Mouse (Mus musculus): Measurements from ENCODE around the gene Zfp160.
"Not testable (repeated sequence)": the region's sequence is repeated elsewhere in the genome, so short reads cannot be mapped to it uniquely, and the experiment has no call there.

Zfp160 gene

GRCm38 (mm10) chr17:21008382-21009331, at the start of gene Zfp160:
Zfp160 (plus strand) TSS chr17:21008903.
- peak; percentile 99 for ATAC-seq (ENCODE audit: insufficient number of reproducible peaks, low FRiP score, low TSS enrichment)

DNA sequence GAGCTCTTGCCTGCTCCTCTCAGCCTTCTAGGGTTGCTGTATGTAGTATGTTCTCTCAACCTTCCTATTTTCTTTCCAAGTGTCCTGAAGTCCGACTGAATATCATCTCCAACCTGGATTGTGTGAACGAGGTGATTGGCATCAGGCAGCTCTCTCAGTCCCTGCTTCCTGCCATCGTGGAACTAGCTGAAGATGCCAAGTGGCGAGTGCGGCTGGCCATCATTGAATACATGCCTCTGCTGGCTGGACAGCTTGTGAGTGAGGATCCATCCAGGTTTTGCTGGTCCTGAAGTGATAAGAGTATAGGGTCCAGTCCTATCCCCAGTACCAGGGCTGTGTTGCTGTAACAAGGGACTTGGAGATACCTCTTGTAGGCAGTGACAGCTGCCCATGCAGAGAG, 48.3 kb upstream of the Zfp160 start:
- no peak for ATAC-seq (ENCODE audit: insufficient number of reproducible peaks, low FRiP score, low TSS enrichment)

GRCm38 (mm10) chr17:20965421-20965820, 43.3 kb upstream of the Zfp160 start:
- ATAC-seq (ENCODE audit: insufficient number of reproducible peaks, low FRiP score, low TSS enrichment) = no peak

- no peak for ATAC-seq (ENCODE audit: insufficient number of reproducible peaks, low FRiP score, low TSS enrichment)
These were observed 42.0 kb upstream of the Zfp160 start for GRCm38 (mm10) chr17:20966681-20967080.

DNA sequence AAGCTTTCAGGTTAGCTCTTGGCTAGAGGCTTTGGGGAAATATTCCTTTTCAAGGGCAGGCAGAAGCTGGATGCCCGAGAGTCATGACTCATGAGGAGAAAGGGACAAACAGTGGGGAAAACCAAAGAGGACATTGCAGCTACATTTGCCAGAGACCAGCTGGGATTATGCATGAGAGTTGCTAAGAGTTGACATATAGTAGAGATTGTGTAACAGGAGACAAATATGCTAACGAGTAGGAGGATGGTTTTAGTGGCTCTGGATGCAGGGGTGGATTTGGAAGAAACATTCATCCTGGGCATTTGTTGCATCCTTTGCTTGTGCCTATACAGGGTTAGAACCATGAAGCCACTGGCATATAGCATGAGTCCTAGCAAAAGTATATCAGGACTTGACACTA, 15.0 kb upstream of the Zfp160 start:
- no peak for ATAC-seq (ENCODE audit: insufficient number of reproducible peaks, low FRiP score, low TSS enrichment)

DNA sequence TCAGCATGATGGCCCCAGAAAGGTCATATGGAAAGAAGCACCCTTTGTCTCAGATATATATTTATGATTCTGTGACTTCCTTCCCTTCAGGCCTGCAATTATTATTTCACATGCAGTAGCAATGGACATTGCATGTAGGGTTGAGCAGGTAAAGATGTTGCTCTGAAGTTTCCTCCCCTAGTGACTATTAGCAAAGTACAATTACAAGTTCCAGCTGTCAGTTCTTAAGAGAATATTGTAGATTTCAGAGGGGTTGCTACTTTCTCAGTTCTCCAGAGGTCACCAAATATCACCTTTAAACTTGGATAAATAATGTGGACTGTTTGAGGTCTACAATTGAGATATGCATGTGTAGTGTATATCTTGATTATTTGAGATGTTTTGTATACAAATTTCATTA, 12.3 kb upstream of the Zfp160 start, which contains the start of gene Vmn1r233:
Gene Vmn1r233 (minus strand): TSS at position 101 of the 400 bp plus-strand sequence.
- ATAC-seq (ENCODE audit: insufficient number of reproducible peaks, low FRiP score, low TSS enrichment) = no peak

- no peak for ATAC-seq (ENCODE audit: insufficient number of reproducible peaks, low FRiP score, low TSS enrichment)
These were observed 1.0 kb downstream of the Zfp160 start for GRCm38 (mm10) chr17:21009726-21010125.

DNA sequence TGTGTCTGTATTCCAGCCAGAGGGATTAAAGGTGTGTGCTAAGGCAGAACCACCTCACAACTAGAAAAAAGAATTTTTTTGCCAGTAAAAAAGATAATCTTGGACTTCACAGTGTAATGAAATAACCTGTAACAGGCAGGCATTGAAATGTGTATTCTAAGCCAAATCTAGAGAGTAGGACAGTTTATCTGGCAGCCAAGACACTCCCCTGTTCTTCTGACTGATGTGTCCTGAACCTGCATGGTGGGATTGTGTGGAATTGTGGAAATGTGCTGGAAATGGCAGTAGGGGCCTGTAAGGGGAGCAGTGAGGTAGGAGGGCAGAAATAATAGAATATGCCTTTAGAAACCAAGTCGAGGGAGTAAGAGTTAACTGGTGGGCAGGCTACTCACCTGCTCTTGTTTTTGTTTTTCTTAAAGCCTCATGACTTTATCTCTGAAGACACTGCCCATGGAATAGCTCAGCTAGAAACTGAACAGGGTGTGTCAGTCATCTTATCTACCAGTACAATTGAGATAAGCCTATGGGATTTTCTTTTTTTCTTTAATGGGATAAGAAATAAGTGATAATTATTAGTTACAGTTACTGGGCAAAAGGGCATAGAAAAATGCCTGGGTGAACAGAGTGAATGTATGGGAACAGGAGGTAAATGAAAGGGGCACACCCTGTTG, 9.8 kb downstream of the Zfp160 start:
- ATAC-seq (ENCODE audit: insufficient number of reproducible peaks, low FRiP score, low TSS enrichment) = no peak

GRCm38 (mm10) chr17:21048020-21048419, 39.3 kb downstream of the Zfp160 start:
- ATAC-seq (ENCODE audit: insufficient number of reproducible peaks, low FRiP score, low TSS enrichment) = not testable (repeated sequence)

GRCm38 (mm10) chr17:21050901-21051300, 42.2 kb downstream of the Zfp160 start:
- no peak for ATAC-seq (ENCODE audit: insufficient number of reproducible peaks, low FRiP score, low TSS enrichment)

DNA sequence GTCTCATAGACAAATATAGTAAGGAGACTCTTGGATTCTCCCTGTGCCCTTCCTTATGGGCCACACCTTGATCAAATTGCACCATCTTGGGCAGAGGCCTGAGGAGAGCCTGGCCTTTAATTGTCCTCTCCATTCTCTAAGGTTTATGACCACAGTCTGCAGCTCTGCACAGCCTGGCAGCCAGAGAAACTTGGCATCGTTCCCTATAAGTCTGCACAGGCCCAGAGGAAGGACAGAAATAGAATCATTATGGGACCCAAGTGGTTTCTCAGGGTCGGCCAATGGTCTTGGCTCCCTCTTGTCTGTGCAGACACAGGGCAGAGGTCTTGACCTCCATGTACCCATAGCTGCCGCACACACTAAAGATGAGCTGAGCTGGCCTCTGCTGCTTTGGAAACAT, 42.6 kb downstream of the Zfp160 start:
- not testable (repeated sequence) for ATAC-seq (ENCODE audit: insufficient number of reproducible peaks, low FRiP score, low TSS enrichment)

GRCm38 (mm10) chr17:21051919-21052318, 43.2 kb downstream of the Zfp160 start:
- ATAC-seq (ENCODE audit: insufficient number of reproducible peaks, low FRiP score, low TSS enrichment) = not testable (repeated sequence)

- no peak for ATAC-seq (ENCODE audit: insufficient number of reproducible peaks, low FRiP score, low TSS enrichment)
These were observed 44.6 kb downstream of the Zfp160 start for GRCm38 (mm10) chr17:21053267-21053666.

GRCm38 (mm10) chr17:21055111-21055510, 46.4 kb downstream of the Zfp160 start:
- not testable (repeated sequence) for ATAC-seq (ENCODE audit: insufficient number of reproducible peaks, low FRiP score, low TSS enrichment)

DNA sequence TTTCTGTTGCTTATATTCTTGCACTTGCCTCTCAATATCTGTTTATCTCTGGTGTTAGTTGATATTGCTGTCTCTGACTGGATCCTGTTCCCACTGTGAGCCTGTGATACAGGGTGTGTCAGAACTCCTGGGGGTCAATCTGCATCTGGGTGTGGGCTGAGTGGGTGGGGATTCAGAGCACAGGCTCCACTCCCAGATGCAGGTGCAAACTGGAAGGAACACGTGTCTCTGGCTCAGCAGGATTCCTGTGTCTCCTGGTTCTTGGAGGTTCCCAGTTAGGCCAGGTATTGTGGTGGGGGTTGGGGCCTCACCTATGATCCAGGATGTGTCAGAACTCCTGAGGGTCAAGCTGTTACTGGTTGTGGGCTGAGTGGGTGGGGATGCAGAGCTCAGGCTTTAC, 56.8 kb downstream of the Zfp160 start:
- no peak for ATAC-seq (ENCODE audit: insufficient number of reproducible peaks, low FRiP score, low TSS enrichment)

GRCm38 (mm10) chr17:21067036-21067435, 58.3 kb downstream of the Zfp160 start:
- no peak for ATAC-seq (ENCODE audit: insufficient number of reproducible peaks, low FRiP score, low TSS enrichment)

- ATAC-seq (ENCODE audit: insufficient number of reproducible peaks, low FRiP score, low TSS enrichment) = not testable (repeated sequence)
These were observed 60.7 kb downstream of the Zfp160 start for GRCm38 (mm10) chr17:21069443-21069842.

DNA sequence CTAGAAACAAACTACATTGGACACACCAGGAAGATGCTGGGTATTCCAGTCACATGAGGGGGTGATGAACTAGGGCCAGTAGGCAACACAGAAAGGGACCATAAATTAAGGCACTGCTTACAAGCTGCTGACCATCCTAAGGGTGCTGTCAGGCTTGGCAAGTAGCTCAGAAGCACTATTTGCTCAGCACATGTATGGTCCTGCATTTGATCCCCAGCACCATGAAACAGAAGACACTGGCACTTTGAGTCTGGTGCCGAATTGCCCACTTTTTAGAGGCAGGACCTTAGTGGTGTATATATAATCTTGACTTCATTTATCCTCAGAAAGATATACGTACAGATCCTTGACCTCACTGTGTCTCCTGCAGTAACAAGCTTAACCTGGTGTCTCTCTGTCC, 62.3 kb downstream of the Zfp160 start:
- ATAC-seq (ENCODE audit: insufficient number of reproducible peaks, low FRiP score, low TSS enrichment) = not testable (repeated sequence)
